Mouse (Mus musculus) kidney, adult 2 months (tissue): ENCODE data around the gene Antxrl.

Experiments
- CTCF ChIP-seq: fragments of 200-500 bp; conservative IDR thresholded peaks from 2 replicates; pipeline ENCODE4 v1.5.1; 2011; ENCODE audit warnings: low read depth, mild to moderate bottlenecking, control low read depth, low read length, moderate library complexity, mixed read lengths; ENCODE audit not compliant: insufficient read depth, insufficient read length
- POLR2A ChIP-seq: fragments of 200-500 bp; IDR thresholded peaks from one replicate; pipeline ENCODE4 v1.6.1; 2011; ENCODE audit warnings: low read depth, low read length, control low read depth

- TF ChIP-seq CTCF (no peak), POLR2A (no peak)
Measured at GRCm38 (mm10) chr14:34107594-34107993, 55.1 kb downstream of the Antxrl start.
